Mouse (Mus musculus) stomach, postnatal 0 days (tissue): ENCODE results near the gene Trim11. TPM values are rescaled to one million over a fixed set of nuclear protein-coding genes. Genes with fewer than 3 reads are reported as not detected.
"Not testable (repeated sequence)": the region's sequence is repeated elsewhere in the genome, so short reads cannot be mapped to it uniquely, and the experiment has no call there.

Source experiments
- ATAC-seq: fragments of 200-750 bp; cut with Nextera tagmentation; 2 replicates; pipeline ENCODE4 v1.8.0; 2017; ENCODE audit not compliant: low FRiP score, low TSS enrichment
- DNase-seq: peaks from one replicate; pipeline ENCODE4 v3.0.0-alpha.2; 2016; ENCODE audit warnings: low spot score
- H3K27ac ChIP-seq: fragments of 300-500 bp; sonication (generic); replicated peaks from 2 replicates; pipeline ENCODE4 v1.5.1; 2014; ENCODE audit warnings: mild to moderate bottlenecking, control low read depth
- H3K27me3 ChIP-seq: fragments of 300-500 bp; sonication (generic); 2 replicates; pipeline ENCODE4 v1.6.1; 2014; ENCODE audit warnings: low read length; ENCODE audit not compliant: control insufficient read depth, insufficient read depth
- H3K36me3 ChIP-seq: fragments of 300-500 bp; sonication (generic); 2 replicates; pipeline ENCODE4 v1.6.1; 2014; ENCODE audit warnings: low read length, mixed read lengths; ENCODE audit not compliant: control insufficient read depth, insufficient read depth
- H3K4me1 ChIP-seq: fragments of 300-500 bp; sonication (generic); replicated peaks from 2 replicates; pipeline ENCODE4 v1.6.1; 2014; ENCODE audit warnings: antibody characterized with exemption; ENCODE audit not compliant: control insufficient read depth, insufficient read depth
- H3K4me2 ChIP-seq: fragments of 300-500 bp; sonication (generic); replicated peaks from 2 replicates; pipeline ENCODE4 v1.6.1; 2014; ENCODE audit warnings: low read depth, mild to moderate bottlenecking, control low read depth, moderate library complexity
- H3K4me3 ChIP-seq: fragments of 300-500 bp; sonication (generic); 2 replicates; pipeline ENCODE4 v1.5.1; 2014; ENCODE audit warnings: low read depth, low read length, control low read depth
- H3K9ac ChIP-seq: fragments of 300-500 bp; sonication (generic); 2 replicates; pipeline ENCODE4 v1.6.1; 2014; ENCODE audit warnings: mild to moderate bottlenecking, low read length, control low read depth, mixed read lengths
- H3K9me3 ChIP-seq: fragments of 300-500 bp; sonication (generic); 2 replicates; pipeline ENCODE4 v1.6.1; 2016; ENCODE audit warnings: low read length; ENCODE audit not compliant: control insufficient read depth
- CTCF ChIP-seq: IDR thresholded peaks from 2 replicates; pipeline ENCODE4 v1.5.1; 2016; ENCODE audit warnings: antibody characterized with exemption, low read depth, mild to moderate bottlenecking, moderate library complexity
- EP300 ChIP-seq: optimal IDR thresholded peaks from 2 replicates; pipeline ENCODE3; 2016; ENCODE audit warnings: antibody characterized with exemption
- WGBS: fragments of 180-500 bp; shearing (Covaris S2); extraction: QIAGEN DNeasy Blood & Tissue Kit; methylation state at CpG from one replicate; pipeline ENCODE4 v1.1.7; 2014; 5-methylcytosine and 5-hydroxymethylcytosine counted together
- polyA plus RNA-seq: library from polyadenylated mRNA; unstranded; fragments of >200 nt; fragmentation: Nextera tagmentation; extraction: Ambion mirVana; gene quantifications from 2 replicates; pipeline ENCODE4 v1.2.1, GENCODE M21; 2015

Trim11 gene
- polyA plus RNA-seq, 1 experiment from 2014 or later, result 11.0 TPM

DNA sequence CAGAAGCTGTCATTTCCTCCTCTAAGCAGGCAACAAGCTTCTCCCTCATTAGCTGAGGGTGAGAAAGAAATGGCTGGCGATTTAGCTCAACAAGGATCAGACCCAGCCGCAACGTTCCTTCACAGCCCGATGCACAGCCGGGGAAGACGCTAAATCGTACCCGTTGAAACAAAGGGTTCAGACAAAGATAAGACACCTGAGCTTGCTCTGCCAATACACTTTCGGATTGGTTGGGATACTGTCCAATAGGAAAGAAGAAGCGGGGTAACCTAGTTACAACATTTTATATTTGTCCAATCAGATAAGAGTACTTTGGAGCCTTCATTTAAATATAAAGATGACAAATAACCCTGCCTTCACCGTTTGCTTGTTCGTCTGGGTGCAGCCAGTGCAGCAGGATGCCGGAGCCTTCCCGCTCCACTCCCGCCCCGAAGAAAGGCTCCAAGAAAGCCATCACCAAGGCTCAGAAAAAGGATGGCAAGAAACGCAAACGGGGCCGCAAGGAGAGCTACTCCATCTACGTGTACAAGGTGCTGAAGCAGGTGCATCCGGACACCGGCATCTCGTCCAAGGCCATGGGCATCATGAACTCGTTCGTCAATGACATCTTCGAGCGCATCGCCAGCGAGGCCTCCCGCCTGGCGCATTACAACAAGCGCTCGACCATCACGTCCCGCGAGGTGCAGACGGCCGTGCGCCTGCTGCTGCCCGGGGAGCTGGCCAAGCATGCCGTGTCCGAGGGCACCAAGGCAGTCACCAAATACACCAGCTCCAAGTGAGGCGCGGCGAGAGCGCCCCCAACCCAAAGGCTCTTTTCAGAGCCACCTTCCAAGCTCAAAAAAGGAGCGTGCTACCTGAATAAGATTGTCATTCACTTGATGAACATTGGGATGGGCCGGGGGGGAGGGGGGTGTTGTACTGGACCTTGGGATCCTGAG is 29.1 kb upstream of the Trim11 start, which contains the start of gene Hist3h2ba:
Gene Hist3h2ba (plus strand): TSS at position 379 of the 938 bp plus-strand sequence.
- H3K27me3 ChIP-seq, result no peaks in the 10 kb centered on the region
- no peaks in the 10 kb centered on the region for H3K9me3 ChIP-seq
- H3K4me1 ChIP-seq, result no peaks in the 10 kb centered on the region
- H3K4me2 ChIP-seq, result peak within 1 kb of the TSS; percentile 55
- peak within 1 kb of the TSS; percentile 19 for H3K4me3 ChIP-seq
- under 1% methylated on average over 46 of the region's 48 CpGs for WGBS
- no peaks in the 10 kb centered on the region for H3K36me3 ChIP-seq
- DNase-seq (peak; percentile 53), ATAC-seq (peak; percentile 86)
- no peak within 1 kb of the TSS for H3K27ac ChIP-seq
- no peak within 1 kb of the TSS for H3K9ac ChIP-seq
- TF ChIP-seq CTCF, result no peak
- no peak for TF ChIP-seq EP300

GRCm38 (mm10) chr11:58949480-58950431 is 28.1 kb upstream of the Trim11 start:
- ATAC-seq (no peak), DNase-seq (no peak)
- Histone ChIP-seq H3K27me3 (no peaks in the 10 kb centered on the region), H3K4me3 (peak overlapping the region; percentile 19), H3K27ac (no peak overlapping the region), H3K4me1 (no peaks in the 10 kb centered on the region), H3K9me3 (no peaks in the 10 kb centered on the region), H3K36me3 (no peaks in the 10 kb centered on the region), H3K9ac (no peak overlapping the region), H3K4me2 (peak overlapping the region; percentile 55)
- TF ChIP-seq EP300 (no peak), CTCF (no peak)
- 18% methylated on average over 20 of the region's 20 CpGs for WGBS

- Histone ChIP-seq H3K27ac (no peak overlapping the region), H3K9ac (no peak overlapping the region), H3K36me3 (no peaks in the 10 kb centered on the region), H3K9me3 (no peaks in the 10 kb centered on the region), H3K4me2 (no peak overlapping the region), H3K27me3 (no peaks in the 10 kb centered on the region), H3K4me3 (no peak overlapping the region), H3K4me1 (no peaks in the 10 kb centered on the region)
- 76% methylated on average over 5 of the region's 5 CpGs for WGBS
- TF ChIP-seq EP300 (no peak), CTCF (no peak)
- DNase-seq (no peak), ATAC-seq (no peak)
Observed at GRCm38 (mm10) chr11:58951210-58951609, 26.7 kb upstream of the Trim11 start.

DNA sequence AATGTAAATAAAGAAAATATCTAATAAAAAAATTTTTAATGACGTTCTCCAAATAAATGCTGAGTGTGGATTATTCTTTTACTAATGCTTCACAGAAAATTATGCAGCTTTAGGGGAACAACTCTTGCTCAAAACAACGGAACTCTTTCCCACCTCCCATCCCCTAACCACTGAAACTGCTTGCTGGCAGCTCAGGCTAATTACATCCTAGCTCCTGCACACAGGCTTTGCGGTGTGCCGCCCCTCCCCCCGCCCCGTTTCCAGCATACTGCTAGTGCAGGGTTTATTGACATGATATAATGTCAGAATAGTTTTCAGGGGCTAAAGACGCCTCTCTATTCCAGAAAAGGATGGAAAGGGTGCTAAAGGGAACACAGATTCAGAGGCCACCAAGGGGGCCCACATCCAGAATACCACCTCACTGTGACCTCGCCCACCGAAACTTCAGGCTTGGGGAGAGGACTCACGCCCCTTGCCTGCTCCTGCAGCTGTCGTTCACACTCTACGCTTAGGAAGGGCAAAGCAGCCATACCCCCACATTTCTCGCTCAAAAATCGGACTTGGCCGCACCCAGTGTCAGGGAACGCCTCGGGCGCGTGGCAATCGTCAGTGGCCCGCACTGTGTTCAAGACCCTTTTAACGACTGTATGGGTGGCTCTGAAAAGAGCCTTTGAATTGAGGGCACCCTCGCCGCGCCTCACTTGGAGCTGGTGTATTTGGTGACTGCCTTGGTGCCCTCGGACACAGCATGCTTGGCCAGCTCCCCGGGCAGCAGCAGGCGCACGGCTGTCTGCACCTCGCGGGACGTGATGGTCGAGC is 24.3 kb upstream of the Trim11 start:
- WGBS, result 2% methylated on average over 33 of the region's 33 CpGs
- peak; percentile 52 for DNase-seq

GRCm38 (mm10) chr11:58954170-58954419 is 23.8 kb upstream of the Trim11 start:
- not testable (repeated sequence) for ATAC-seq, H3K27me3 ChIP-seq, H3K9me3 ChIP-seq, H3K4me1 ChIP-seq, DNase-seq, H3K36me3 ChIP-seq
- peak overlapping the region; percentile 79 for H3K4me2 ChIP-seq
- peak overlapping the region; percentile 60; the same call in 1 of the 2 replicates for H3K9ac ChIP-seq
- peak overlapping the region; percentile 97 for H3K27ac ChIP-seq
- 0% methylated on average over 17 of the region's 17 CpGs for WGBS
- H3K4me3 ChIP-seq, result peak overlapping the region; percentile 55

More for the DNA sequence above, 24.3 kb upstream of the Trim11 start:
- H3K36me3 ChIP-seq, result no peaks in the 10 kb centered on the region
- H3K4me1 ChIP-seq, result no peaks in the 10 kb centered on the region
- peak overlapping the region; percentile 97 for H3K27ac ChIP-seq
- H3K27me3 ChIP-seq, result no peaks in the 10 kb centered on the region
- H3K9ac ChIP-seq, result peak overlapping the region; percentile 60
- H3K4me2 ChIP-seq, result peak overlapping the region; percentile 79
- no peak for TF ChIP-seq CTCF
- H3K4me3 ChIP-seq, result peak overlapping the region; percentile 55
- no peaks in the 10 kb centered on the region for H3K9me3 ChIP-seq
- peak; percentile 22 for ATAC-seq
